Comparison of ENCODE assay signal across 9 mouse cellular contexts in the genomic region with DNA sequence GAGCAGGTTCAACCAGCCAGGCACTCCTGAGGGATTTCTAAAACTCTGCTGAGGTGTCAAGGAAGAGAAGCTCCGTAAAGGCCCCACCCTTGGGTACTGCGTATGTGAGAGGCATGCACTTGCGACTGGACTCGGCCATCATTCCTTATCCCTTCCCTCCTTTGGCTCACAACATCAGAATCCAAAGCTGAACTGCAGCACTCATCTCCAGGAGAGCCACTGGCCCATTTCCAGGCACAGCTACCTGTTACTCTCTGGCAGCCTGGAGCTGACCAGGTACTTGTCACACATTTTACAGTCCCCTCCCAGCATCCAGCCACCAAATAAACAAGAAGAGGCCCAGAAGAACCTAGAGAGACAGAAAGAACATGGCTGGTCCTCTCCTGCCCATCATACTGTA.
"Had no signal": no experiment of that assay in that cellular context is flagged by ENCODE, and none has a peak within 500 bp of the region (broad histone marks: within the 10 kb centered on the region; RNA-seq: fewer than 3 reads in every experiment).

No protein-coding gene starts in this region.

- H3K4me2 ChIP-seq: liver, embryonic 12.5 days; lung, embryonic 14.5 days; midbrain, embryonic 12.5 days had no signal

- H3K9ac ChIP-seq: liver, embryonic 12.5 days; lung, embryonic 14.5 days; midbrain, embryonic 12.5 days had no signal

- H3K9me3 ChIP-seq: liver, embryonic 12.5 days; midbrain, embryonic 12.5 days had no signal

- H3K27me3 ChIP-seq: liver, embryonic 12.5 days; midbrain, embryonic 12.5 days had no signal

- ATAC-seq: liver, embryonic 12.5 days had no signal

- H3K4me3 ChIP-seq: liver, embryonic 12.5 days; midbrain, embryonic 12.5 days had no signal

- H3K36me3 ChIP-seq: liver, embryonic 12.5 days; midbrain, embryonic 12.5 days had no signal

- H3K27ac ChIP-seq: liver, embryonic 12.5 days; midbrain, embryonic 12.5 days had no signal

- DNase-seq: kidney, postnatal 10 days; left cerebral cortex, postnatal 4 days; lung, embryonic 14.5 days; lung, postnatal 10 days; lung, postnatal 4 days; right cerebral cortex, adult 18-20 months; right cerebral cortex, postnatal 25 days had no signal
